Mouse (Mus musculus): Measurements from ENCODE around the gene Evpl. TPM values are rescaled to one million over a fixed set of nuclear protein-coding genes. Genes with fewer than 3 reads are reported as not detected.

Evpl gene
- polyA plus RNA-seq, 1 experiment from 2014 or later = 0.76 TPM

- no peak for ATAC-seq (ENCODE audit: low FRiP score, low read depth)
- Histone ChIP-seq H3K9me3 (no peaks in the 10 kb centered on the region; the same call in 1 of the 2 replicates), H3K4me2 (replicated peaks) (no peak overlapping the region), H3K4me3 (no peak overlapping the region), H3K4me1 (peaks cover 25% of the 10 kb centered on the region), H3K27me3 (replicated peaks) (peaks cover 45% of the 10 kb centered on the region), H3K27ac (no peak overlapping the region), H3K36me3 (0 out of 2 replicates have a peak, but pooled peaks cover 5% of the 10 kb centered on the region), H3K9ac (no peak overlapping the region)
- WGBS = 28% methylated on average over 4 of the region's 4 CpGs
Observed at GRCm38 (mm10) chr11:116219885-116220284, 18.0 kb downstream of the Evpl start.

- H3K9me3 ChIP-seq = no peaks in the 10 kb centered on the region; the same call in 1 of the 2 replicates
- no peak overlapping the region for H3K9ac ChIP-seq
- 50% methylated on average over 7 of the region's 7 CpGs for WGBS
Observed at GRCm38 (mm10) chr11:116218737-116219400, 19.0 kb downstream of the Evpl start.

GRCm38 (mm10) chr11:116218263-116218662 is 19.6 kb downstream of the Evpl start:
- 93% methylated on average over 2 of the region's 2 CpGs for WGBS
- H3K4me3 ChIP-seq = no peak overlapping the region
- no peaks in the 10 kb centered on the region; the same call in 1 of the 2 replicates for H3K9me3 ChIP-seq
- H3K27me3 ChIP-seq (replicated peaks) = peaks cover 30% of the 10 kb centered on the region
- 0 out of 2 replicates have a peak, but pooled peaks have one; percentile 21 for ATAC-seq (ENCODE audit: low FRiP score, low read depth)
- H3K4me2 ChIP-seq (replicated peaks) = no peak overlapping the region
- no peak overlapping the region for H3K27ac ChIP-seq
- no peak overlapping the region for H3K9ac ChIP-seq
- H3K4me1 ChIP-seq = peaks cover 25% of the 10 kb centered on the region
- H3K36me3 ChIP-seq = 0 out of 2 replicates have a peak, but pooled peaks cover 6% of the 10 kb centered on the region

More at GRCm38 (mm10) chr11:116218737-116219400, 19.0 kb downstream of the Evpl start:
- Histone ChIP-seq H3K27ac (no peak overlapping the region), H3K4me3 (no peak overlapping the region), H3K4me1 (peaks cover 25% of the 10 kb centered on the region), H3K36me3 (0 out of 2 replicates have a peak, but pooled peaks cover 6% of the 10 kb centered on the region), H3K4me2 (replicated peaks) (no peak overlapping the region), H3K27me3 (replicated peaks) (peaks cover 36% of the 10 kb centered on the region)
- peak; percentile 65; the same call in 1 of the 2 replicates for ATAC-seq (ENCODE audit: low FRiP score, low read depth)

- Histone ChIP-seq H3K9ac (no peak overlapping the region), H3K27ac (no peak overlapping the region), H3K36me3 (peaks cover 12% of the 10 kb centered on the region; the same call in 1 of the 2 replicates), H3K27me3 (replicated peaks) (peaks cover 13% of the 10 kb centered on the region), H3K4me2 (replicated peaks) (no peak overlapping the region), H3K9me3 (no peaks in the 10 kb centered on the region), H3K4me3 (no peak overlapping the region), H3K4me1 (peaks cover 14% of the 10 kb centered on the region)
- WGBS = 85% methylated on average over 11 of the region's 11 CpGs
- ATAC-seq (ENCODE audit: low FRiP score, low read depth) = no peak
Observed at GRCm38 (mm10) chr11:116216549-116216948, 21.3 kb downstream of the Evpl start.

GRCm38 (mm10) chr11:116215991-116216390 is 21.9 kb downstream of the Evpl start:
- Histone ChIP-seq H3K4me3 (no peak overlapping the region), H3K4me1 (peaks cover 14% of the 10 kb centered on the region), H3K9me3 (no peaks in the 10 kb centered on the region), H3K27me3 (replicated peaks) (peaks cover 7% of the 10 kb centered on the region), H3K9ac (no peak overlapping the region), H3K36me3 (peaks cover 13% of the 10 kb centered on the region; the same call in 1 of the 2 replicates), H3K4me2 (replicated peaks) (no peak overlapping the region), H3K27ac (no peak overlapping the region)
- no peak for ATAC-seq (ENCODE audit: low FRiP score, low read depth)
- WGBS = 94% methylated on average over 6 of the region's 6 CpGs

- Histone ChIP-seq H3K9me3 (no peaks in the 10 kb centered on the region), H3K4me1 (peaks cover 14% of the 10 kb centered on the region), H3K4me3 (no peak overlapping the region), H3K9ac (no peak overlapping the region), H3K27me3 (replicated peaks) (no peaks in the 10 kb centered on the region), H3K36me3 (peaks cover 13% of the 10 kb centered on the region; the same call in 1 of the 2 replicates), H3K4me2 (replicated peaks) (no peak overlapping the region), H3K27ac (no peak overlapping the region)
- 79% methylated on average over 7 of the region's 7 CpGs for WGBS
- ATAC-seq (ENCODE audit: low FRiP score, low read depth) = no peak
Observed at GRCm38 (mm10) chr11:116215181-116215580, 22.7 kb downstream of the Evpl start.

- H3K4me2 ChIP-seq (replicated peaks) = no peak overlapping the region
- H3K4me3 ChIP-seq = no peak overlapping the region
- no peaks in the 10 kb centered on the region for H3K27me3 ChIP-seq (replicated peaks)
- H3K9ac ChIP-seq = no peak overlapping the region
- no peak overlapping the region for H3K27ac ChIP-seq
- no peaks in the 10 kb centered on the region for H3K9me3 ChIP-seq
- H3K4me1 ChIP-seq = peaks cover 7% of the 10 kb centered on the region
- WGBS = 90% methylated on average over 13 of the region's 13 CpGs
- peaks cover 13% of the 10 kb centered on the region; the same call in 1 of the 2 replicates for H3K36me3 ChIP-seq
- ATAC-seq (ENCODE audit: low FRiP score, low read depth) = no peak
Observed at GRCm38 (mm10) chr11:116213877-116214510, 23.9 kb downstream of the Evpl start.

GRCm38 (mm10) chr11:116212847-116213246 is 25.0 kb downstream of the Evpl start:
- H3K9ac ChIP-seq = no peak overlapping the region
- 91% methylated on average over 6 of the region's 6 CpGs for WGBS

GRCm38 (mm10) chr11:116210696-116211095 is 27.2 kb downstream of the Evpl start:
- no peak overlapping the region for H3K4me2 ChIP-seq (replicated peaks)
- no peak for ATAC-seq (ENCODE audit: low FRiP score, low read depth)
- no peaks in the 10 kb centered on the region for H3K27me3 ChIP-seq (replicated peaks)
- no peaks in the 10 kb centered on the region for H3K4me1 ChIP-seq
- WGBS = 79% methylated on average over 5 of the region's 5 CpGs
- no peak overlapping the region for H3K9ac ChIP-seq
- peaks cover 27% of the 10 kb centered on the region for H3K36me3 ChIP-seq
- no peak overlapping the region for H3K4me3 ChIP-seq
- no peaks in the 10 kb centered on the region for H3K9me3 ChIP-seq
- H3K27ac ChIP-seq = no peak overlapping the region

More at GRCm38 (mm10) chr11:116212847-116213246, 25.0 kb downstream of the Evpl start:
- Histone ChIP-seq H3K4me3 (no peak overlapping the region), H3K27ac (no peak overlapping the region), H3K4me1 (no peaks in the 10 kb centered on the region), H3K4me2 (replicated peaks) (no peak overlapping the region), H3K27me3 (replicated peaks) (no peaks in the 10 kb centered on the region), H3K9me3 (no peaks in the 10 kb centered on the region), H3K36me3 (peaks cover 13% of the 10 kb centered on the region; the same call in 1 of the 2 replicates)
- no peak for ATAC-seq (ENCODE audit: low FRiP score, low read depth)

GRCm38 (mm10) chr11:116209257-116209656 is 28.6 kb downstream of the Evpl start:
- no peak for ATAC-seq (ENCODE audit: low FRiP score, low read depth)
- Histone ChIP-seq H3K9me3 (no peaks in the 10 kb centered on the region), H3K27ac (no peak overlapping the region), H3K4me1 (no peaks in the 10 kb centered on the region), H3K36me3 (peaks cover 25% of the 10 kb centered on the region), H3K4me3 (no peak overlapping the region), H3K9ac (no peak overlapping the region), H3K27me3 (replicated peaks) (no peaks in the 10 kb centered on the region), H3K4me2 (replicated peaks) (no peak overlapping the region)
- 81% methylated on average over 8 of the region's 8 CpGs for WGBS

- H3K27me3 ChIP-seq (replicated peaks) = no peaks in the 10 kb centered on the region
- no peaks in the 10 kb centered on the region for H3K9me3 ChIP-seq
- 89% methylated on average over 3 of the region's 3 CpGs for WGBS
- ATAC-seq (ENCODE audit: low FRiP score, low read depth) = no peak
- H3K9ac ChIP-seq = no peak overlapping the region
- no peaks in the 10 kb centered on the region for H3K4me1 ChIP-seq
- H3K4me3 ChIP-seq = no peak overlapping the region
- H3K4me2 ChIP-seq (replicated peaks) = no peak overlapping the region
- no peak overlapping the region for H3K27ac ChIP-seq
- peaks cover 25% of the 10 kb centered on the region for H3K36me3 ChIP-seq
Observed at GRCm38 (mm10) chr11:116208660-116209059, 29.2 kb downstream of the Evpl start.

GRCm38 (mm10) chr11:116206678-116207077 is 31.2 kb downstream of the Evpl start:
- no peak overlapping the region for H3K9ac ChIP-seq
- no peak overlapping the region for H3K27ac ChIP-seq
- no peaks in the 10 kb centered on the region for H3K4me1 ChIP-seq
- no peaks in the 10 kb centered on the region for H3K27me3 ChIP-seq (replicated peaks)
- 78% methylated on average over 4 of the region's 4 CpGs for WGBS
- H3K4me3 ChIP-seq = no peak overlapping the region
- H3K9me3 ChIP-seq = no peaks in the 10 kb centered on the region
- peaks cover 26% of the 10 kb centered on the region for H3K36me3 ChIP-seq
- H3K4me2 ChIP-seq (replicated peaks) = no peak overlapping the region
- ATAC-seq (ENCODE audit: low FRiP score, low read depth) = no peak

All from neural tube, embryonic 12.5 days (tissue).